Mouse (Mus musculus): ENCODE data around the gene M1ap.

DNA sequence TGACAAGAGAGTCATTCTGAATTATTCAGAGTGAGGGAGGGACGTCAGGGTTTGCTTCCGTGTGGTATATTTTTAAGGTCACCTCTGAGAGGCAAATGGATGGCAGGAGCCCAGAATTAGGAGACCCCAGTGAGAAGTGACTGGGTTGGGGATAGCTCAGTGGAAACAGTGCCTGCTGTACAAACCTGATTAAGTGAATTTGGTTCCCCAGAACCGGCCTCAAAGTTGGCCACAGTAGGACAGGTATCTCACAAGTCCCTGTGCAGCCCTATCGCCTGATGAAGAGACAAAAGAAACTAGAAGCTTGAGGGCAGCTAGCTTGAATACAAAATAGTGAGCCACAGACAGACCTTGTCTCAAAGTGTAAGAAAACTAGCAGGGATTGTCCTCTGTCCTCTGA lies 30.2 kb upstream of the M1ap start:
- TF ChIP-seq SMC3 (IDR thresholded peaks at IDR 0.05; ENCODE audit: low read depth, low read length): no peak
- TF ChIP-seq POLR2A (IDR thresholded peaks at IDR 0.05; ENCODE audit: control insufficient read depth in 1 of 2, insufficient read depth in 1 of 2, low read depth in 1 of 2, low read length in 2 of 2, poor library complexity in 1 of 2): no peak

Data from MEL (cell line).